Mouse (Mus musculus): Measurements from ENCODE around the gene Sqstm1.

DNA sequence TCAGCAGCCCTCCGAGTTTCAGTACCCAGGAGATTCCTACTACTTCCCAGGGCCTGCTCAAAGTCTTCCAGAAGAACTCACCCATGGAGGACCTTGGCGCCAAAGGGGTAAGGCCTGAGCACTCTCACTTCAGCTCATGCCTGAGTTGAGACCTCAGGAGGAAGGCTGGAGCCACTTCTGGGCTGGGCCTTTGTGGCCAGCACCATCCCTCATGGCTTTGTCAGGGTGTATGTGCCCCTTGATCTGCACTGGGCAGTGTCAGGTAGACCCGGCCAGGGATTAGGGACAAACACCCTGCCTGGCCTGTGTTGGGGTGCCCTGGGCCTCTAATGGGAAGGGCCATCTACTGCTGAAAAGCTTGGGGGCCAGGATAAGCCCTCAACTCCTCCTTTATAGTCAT, 59.3 kb downstream of the Sqstm1 start:
- TF ChIP-seq CHD2 (IDR thresholded peaks at IDR 0.05; ENCODE audit: low read length) (no peak), GABPA (IDR thresholded peaks at IDR 0.05; ENCODE audit: insufficient replicate concordance, low read depth, low read length) (no peak), ZKSCAN1 (IDR thresholded peaks at IDR 0.05; ENCODE audit: borderline replicate concordance, low read depth, low read length) (no peak), CTCF (conservative IDR thresholded peaks at IDR 0.05 in 1 of 2, IDR thresholded peaks at IDR 0.05 in 1 of 2; ENCODE audit: low read depth in 2 of 2, low read length in 2 of 2) (no peak), POLR2A (IDR thresholded peaks at IDR 0.05; ENCODE audit: low read depth, low read length) (no peak), MAX (IDR thresholded peaks at IDR 0.05; ENCODE audit: low read length) (no peak), POLR2AphosphoS2 (IDR thresholded peaks at IDR 0.05; ENCODE audit: low read depth, low read length) (no peak), USF1 (IDR thresholded peaks at IDR 0.05; ENCODE audit: low read depth, low read length) (no peak), USF2 (conservative IDR thresholded peaks at IDR 0.05; ENCODE audit: low read depth, low read length) (no peak), ZC3H11A (IDR thresholded peaks at IDR 0.05; ENCODE audit: low read depth, low read length) (no peak), ELF1 (IDR thresholded peaks at IDR 0.05; ENCODE audit: low read depth, low read length) (no peak), ZMIZ1 (IDR thresholded peaks at IDR 0.05; ENCODE audit: low read depth, low read length) (no peak)
